Mouse (Mus musculus) erythroblast, adult 5-6 weeks (primary cell): ENCODE results near the gene Dagla. TPM values are rescaled to one million over a fixed set of nuclear protein-coding genes. Genes with fewer than 3 reads are reported as not detected.

ENCODE experiments used
- ATAC-seq: replicated peaks from 2 replicates; pipeline ENCODE4 v1.8.0; 2016; ENCODE audit warnings: moderate number of reproducible peaks, mild to moderate bottlenecking, moderate TSS enrichment, inconsistent platforms; ENCODE audit not compliant: poor library complexity, low FRiP score, severe bottlenecking
- total RNA-seq, 2 experiments: library from RNA; stranded (forward) in 1 of 2; stranded (reverse) in 1 of 2; fragments of 150-400 nt in 1 of 2; fragments of 200-764, 138-1000 nt in 1 of 2; gene quantifications; 2 replicates each; pipeline versions ENCODE4 v1.2.3 to v1.2.4; 2015 to 2017; ENCODE audit warnings: low replicate concordance in 2 of 2

Gene Dagla
- total RNA-seq, 2 experiments from 2014 or later, result not detected

GRCm38 (mm10) chr19:10288125-10289040, 16.3 kb downstream of the Dagla start:
- no peak for ATAC-seq

- no peak for ATAC-seq
Measured at GRCm38 (mm10) chr19:10286458-10286872, 18.2 kb downstream of the Dagla start.

- ATAC-seq, result no peak
Measured at GRCm38 (mm10) chr19:10280771-10281540, 23.7 kb downstream of the Dagla start.

- no peak for ATAC-seq
Measured at GRCm38 (mm10) chr19:10279668-10280067, 25.0 kb downstream of the Dagla start.

DNA sequence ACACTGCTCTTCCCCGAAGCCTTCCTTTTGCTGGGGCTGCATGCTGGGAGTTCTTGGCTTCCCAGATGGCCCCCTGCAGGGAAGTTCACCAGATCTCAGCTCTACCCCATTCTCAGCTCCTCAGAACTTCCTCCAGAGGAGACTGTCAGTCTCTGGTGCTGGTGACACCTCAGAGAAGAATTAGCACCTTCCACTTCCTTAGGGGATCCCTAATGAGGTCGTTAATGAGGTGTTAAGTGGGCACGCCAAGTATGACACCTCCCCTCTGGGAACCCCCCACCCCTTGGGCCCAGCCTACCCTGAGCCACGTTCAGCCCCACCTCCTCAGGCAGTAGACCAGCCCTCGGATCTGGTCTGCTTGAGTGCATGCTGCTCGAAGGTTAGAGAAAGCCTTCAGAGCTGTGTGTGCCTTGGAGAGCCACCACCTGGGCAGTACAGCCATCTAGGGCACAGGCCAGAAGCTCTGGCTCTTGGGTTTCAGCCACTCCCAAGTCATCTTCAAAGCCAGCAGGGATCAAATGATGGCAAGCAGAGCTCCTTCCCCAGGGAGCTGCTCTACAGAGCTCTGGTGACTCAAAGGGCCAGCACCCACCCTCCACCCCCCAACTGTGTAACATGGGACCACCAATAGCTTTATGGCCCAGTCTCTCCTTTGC, 25.9 kb downstream of the Dagla start:
- no peak for ATAC-seq

GRCm38 (mm10) chr19:10277759-10278158, 26.9 kb downstream of the Dagla start:
- ATAC-seq, result no peak

- ATAC-seq, result no peak
Measured at GRCm38 (mm10) chr19:10277331-10277730, 27.3 kb downstream of the Dagla start.

DNA sequence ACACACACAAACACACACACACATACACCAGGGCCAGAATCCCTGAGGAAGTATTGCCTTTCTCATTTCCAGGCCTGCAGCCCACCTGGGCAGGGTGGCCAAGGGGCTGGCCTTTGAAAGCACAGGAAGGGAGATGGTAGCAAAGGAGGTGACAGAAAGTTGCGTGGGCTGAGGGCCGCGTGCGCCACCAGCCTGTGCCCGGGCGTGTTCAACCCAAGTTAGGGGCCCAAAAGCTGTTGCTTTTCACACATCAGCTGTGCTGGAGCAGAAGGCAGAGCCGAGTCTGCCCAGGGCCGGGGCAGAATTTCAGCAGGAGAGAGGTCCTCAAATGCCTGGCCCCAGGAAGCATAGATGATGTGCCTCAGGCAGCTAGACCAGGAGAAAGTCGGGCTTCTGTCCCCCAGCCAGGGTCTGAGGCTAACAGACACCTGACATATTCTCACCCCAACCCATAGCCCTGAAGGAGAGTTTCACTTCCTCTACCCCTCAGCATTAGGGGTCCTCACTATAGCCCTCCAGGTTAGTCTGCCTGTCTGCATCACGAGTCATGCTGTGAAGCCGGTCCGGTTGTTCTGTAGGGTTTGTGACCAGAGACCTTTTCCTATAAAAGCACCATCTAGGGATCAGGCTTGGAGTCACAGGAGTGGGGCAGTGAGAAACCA, 28.1 kb downstream of the Dagla start:
- no peak for ATAC-seq

GRCm38 (mm10) chr19:10274056-10274455, 30.6 kb downstream of the Dagla start:
- ATAC-seq, result no peak

GRCm38 (mm10) chr19:10272746-10273145, 31.9 kb downstream of the Dagla start:
- no peak for ATAC-seq

- ATAC-seq, result no peak
Measured at GRCm38 (mm10) chr19:10271592-10271991, 33.1 kb downstream of the Dagla start.

- ATAC-seq, result no peak
Measured at GRCm38 (mm10) chr19:10270356-10270755, 34.3 kb downstream of the Dagla start.

GRCm38 (mm10) chr19:10268851-10269250, 35.8 kb downstream of the Dagla start:
- ATAC-seq, result no peak

GRCm38 (mm10) chr19:10267953-10268352, 36.7 kb downstream of the Dagla start:
- ATAC-seq, result no peak

- ATAC-seq, result no peak
Measured at GRCm38 (mm10) chr19:10267057-10267456, 37.6 kb downstream of the Dagla start.

DNA sequence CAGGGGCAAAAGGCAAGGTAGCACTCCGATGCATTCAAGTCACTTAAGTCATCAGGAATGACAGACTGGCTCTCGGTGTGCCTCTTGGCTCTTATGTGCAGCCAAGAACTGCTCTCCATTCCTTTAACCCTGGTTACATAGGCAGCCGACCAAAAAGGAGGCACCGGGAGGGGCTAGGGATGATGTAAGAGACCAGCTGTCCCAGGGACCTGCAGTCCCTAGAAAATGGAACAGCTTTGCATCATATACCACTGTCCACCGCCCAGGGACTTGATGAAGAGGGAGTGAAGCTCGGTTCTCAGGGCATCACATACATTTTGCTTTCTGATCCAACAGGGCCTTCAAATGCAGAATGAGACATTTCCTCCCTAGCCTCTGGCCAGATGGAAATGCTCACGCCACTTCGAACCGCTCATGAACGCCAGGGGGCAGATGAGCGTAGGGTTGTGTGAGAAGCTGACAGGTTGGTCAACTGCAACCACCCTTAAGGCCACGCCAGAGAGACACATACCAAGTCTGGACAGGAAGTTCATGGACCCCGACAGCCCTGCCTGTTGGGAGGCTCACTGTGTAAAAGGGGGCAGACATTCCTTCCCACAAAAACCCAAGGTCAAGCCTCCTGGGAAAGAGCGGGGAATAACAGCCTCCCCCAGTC, 38.4 kb downstream of the Dagla start:
- ATAC-seq, result no peak

DNA sequence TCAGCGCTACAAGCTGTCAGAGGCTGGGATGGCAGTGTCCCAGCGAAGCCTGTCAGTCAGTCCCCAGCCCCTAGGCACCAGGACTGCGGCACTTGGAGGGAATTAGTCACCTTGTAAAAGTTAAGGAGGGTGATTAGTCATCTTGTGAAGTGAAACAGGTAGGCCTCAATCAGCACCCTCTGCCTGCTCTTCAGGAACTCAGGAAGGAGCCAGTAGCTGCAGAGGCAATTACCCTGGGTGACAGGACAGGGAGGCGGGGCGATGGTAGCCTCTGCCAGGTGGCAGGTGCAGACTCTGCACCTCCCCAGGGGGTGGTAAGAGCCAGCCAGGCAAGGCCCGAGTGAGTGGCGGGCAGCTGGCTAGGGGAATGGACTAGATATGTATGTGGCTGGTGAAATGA, 43.3 kb downstream of the Dagla start:
- no peak for ATAC-seq

DNA sequence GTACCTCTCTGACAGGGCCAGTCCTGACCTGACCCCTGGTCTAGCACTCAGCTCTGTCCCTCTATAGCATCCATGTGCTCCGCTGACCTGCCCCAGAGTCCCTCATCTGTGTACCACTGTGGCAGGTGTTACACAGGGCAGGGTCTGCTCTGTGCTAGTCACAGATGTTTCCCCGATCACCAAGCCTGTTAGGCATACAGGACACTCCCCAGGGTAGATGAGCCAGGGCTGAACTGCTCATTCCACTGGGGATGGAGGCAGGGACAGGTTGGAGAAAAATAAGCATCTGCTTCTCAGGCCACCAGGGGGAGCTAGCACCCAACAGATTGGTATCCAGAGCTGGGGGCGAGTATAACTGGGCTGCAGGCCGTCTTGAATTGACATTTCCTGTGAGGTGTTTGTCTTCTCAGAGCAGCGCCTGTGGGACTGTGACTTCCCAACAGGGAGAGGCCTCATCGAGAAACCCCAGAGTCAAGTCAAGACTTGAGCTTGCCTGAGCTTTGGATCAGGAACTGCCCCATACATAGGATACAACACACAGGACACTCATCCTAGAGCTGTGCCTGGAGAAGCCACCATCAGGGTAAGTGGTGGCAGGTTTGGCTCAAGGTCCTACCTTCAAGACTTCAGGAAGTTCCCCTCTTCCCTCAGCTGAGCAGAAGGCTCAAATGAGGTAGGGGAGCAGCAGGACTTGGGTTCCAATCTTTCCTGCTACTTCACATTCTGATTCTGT, 46.2 kb downstream of the Dagla start:
- ATAC-seq, result peak; percentile 69

DNA sequence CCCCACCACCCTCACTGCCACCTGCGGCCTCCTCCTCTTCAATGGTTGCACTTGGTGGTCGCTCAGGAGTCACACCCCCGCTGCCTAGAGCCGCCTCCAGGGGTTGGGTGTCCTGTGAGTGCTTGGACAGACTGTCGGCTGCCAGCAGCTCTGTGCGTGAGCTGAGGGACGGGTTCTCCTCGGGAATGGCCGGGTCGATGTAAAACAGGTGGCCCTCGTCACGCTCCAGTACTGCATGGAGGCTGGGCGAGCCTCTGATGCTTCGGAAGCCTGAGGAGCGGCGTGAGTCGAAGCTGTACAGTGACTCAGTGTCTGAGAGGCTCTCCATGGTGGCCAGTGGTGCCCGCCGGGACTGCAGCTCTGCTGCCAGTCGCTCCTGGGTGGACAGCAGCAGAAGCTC, 56.5 kb downstream of the Dagla start:
- ATAC-seq, result no peak
